Mouse (Mus musculus): ENCODE measurements around the gene Egfem1.

Egfem1 gene

GRCm38 (mm10) chr3:29135176-29136064 lies 53.6 kb downstream of the Egfem1 start:
- DNase-seq = no peak

DNA sequence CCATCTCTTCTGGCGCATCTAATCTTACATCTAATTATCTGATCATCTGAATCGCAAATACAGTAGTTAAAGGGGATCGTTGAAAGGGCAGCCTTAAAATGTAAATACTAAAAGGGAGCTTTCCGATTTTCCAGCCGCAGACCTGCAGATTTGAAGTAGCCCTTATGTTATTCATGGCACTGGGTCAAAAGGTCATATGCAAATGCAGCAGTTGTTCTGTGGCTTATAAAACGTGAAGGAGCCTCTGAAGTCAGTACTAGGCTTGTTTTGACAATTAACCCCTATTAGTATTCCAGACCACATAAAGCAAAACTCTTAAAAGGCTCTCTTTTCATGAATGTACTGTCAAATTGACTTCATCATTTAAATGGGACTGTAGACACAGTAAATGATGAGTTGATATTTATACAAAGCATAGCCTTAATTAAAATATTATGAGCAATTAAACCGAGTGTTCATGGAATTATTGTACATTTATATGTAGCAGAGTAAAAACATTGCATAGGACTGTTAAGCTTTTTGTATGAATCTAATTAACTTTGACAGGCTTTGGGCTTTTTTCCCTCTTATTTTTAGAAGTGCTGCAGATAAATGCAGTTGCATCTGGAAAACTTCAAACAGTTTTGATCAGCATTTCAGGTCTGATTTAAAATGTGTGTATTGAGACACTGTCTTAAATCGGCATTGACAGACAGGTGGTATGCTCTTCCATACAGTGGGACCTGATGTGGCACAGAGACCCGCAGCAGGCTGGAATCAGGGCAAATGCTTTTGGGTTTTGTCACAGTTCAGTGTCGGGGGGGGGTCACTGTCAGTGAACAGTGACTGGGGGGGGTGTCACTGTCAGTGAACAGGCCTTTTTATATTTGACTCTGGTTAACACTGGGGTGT lies 54.5 kb downstream of the Egfem1 start:
- DNase-seq = no peak

- no peak for DNase-seq
Observed at GRCm38 (mm10) chr3:29168401-29168800, 86.6 kb downstream of the Egfem1 start.

- DNase-seq = no peak
Observed at GRCm38 (mm10) chr3:29169003-29169402, 87.2 kb downstream of the Egfem1 start.

- no peak for DNase-seq
Observed at GRCm38 (mm10) chr3:29176991-29177390, 95.2 kb downstream of the Egfem1 start.

- DNase-seq = no peak
Observed at GRCm38 (mm10) chr3:29182988-29183387, 101.2 kb downstream of the Egfem1 start.

DNA sequence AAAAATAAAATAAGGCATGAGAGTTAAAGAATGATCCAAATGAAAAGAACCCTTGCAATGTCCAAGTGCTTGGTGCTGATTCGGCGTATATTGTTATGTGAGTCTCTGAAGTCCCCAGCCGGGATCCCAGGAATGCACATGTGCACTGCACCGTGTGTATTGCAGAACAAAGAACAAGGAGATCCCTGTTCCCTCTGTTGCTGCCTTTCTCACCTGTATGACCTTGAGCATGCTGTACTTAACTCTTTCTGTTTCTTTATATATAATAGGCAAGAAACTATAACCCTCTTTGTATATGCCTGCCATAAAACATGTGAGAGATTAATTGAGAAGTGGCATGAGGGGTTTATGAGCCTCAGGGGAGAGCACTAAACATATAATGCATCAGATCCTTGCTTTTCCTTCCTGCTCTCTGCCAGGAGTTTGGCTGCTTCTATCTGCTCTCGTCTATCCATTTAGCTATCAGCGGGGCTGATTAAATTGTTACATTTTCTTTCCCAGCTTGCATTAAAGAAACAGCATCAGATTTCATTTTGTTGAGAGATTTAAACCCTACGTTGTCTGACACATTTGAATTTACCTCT lies 101.9 kb downstream of the Egfem1 start:
- no peak for DNase-seq

DNA sequence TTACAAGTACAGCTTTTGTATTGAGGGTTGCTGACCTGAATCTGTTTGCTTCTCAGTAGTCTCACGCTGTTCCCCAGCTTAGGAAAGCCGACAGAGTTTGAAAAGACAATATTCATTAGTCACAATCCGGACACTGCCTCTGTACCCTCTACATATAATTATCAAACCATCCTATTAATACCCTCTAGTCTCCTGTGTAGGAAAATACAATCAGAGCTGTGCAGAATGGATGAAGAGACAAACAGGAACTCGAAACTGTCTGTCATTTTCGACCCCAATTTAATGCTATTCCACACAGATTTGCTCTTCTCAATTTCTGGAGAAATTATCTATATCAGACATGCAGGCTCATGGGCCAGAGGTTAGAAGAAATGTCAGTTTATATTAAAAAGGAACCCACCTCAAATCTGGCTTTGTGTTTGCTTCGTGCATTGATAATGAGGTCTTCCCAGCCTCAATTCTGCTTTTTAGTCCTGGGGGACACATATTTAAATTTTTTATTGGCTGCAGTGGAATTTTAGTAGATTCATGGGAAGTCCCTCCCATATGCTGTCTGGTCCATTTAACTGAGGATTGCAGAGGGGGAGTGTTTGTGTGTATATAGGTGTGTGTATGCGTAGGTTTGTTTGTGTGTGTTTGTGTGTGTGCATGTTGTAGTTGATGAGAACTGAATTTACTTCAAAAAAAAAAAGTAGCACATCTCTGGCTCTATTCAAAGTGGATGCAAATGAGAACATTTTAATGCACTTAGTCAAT lies 102.8 kb downstream of the Egfem1 start:
- DNase-seq = no peak

DNA sequence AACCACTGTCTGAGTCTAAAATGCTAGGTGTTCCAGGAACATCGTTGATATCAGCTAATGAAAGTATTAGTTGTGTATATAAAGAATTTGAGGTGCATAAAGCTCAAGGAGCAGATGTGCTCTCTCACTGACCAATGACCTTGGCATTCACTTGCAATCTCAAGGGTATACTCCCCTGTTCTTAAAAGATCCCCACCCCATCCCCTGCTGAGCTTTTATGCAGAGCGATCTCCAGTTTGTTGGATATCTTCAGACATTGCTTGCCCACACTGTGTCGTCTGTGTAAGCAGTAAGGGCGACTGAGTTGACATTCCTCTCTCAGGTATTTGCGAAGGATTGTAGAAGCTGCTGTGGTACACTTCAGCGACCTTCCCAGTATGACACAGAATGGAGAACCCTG lies 108.4 kb downstream of the Egfem1 start:
- DNase-seq = no peak

DNA sequence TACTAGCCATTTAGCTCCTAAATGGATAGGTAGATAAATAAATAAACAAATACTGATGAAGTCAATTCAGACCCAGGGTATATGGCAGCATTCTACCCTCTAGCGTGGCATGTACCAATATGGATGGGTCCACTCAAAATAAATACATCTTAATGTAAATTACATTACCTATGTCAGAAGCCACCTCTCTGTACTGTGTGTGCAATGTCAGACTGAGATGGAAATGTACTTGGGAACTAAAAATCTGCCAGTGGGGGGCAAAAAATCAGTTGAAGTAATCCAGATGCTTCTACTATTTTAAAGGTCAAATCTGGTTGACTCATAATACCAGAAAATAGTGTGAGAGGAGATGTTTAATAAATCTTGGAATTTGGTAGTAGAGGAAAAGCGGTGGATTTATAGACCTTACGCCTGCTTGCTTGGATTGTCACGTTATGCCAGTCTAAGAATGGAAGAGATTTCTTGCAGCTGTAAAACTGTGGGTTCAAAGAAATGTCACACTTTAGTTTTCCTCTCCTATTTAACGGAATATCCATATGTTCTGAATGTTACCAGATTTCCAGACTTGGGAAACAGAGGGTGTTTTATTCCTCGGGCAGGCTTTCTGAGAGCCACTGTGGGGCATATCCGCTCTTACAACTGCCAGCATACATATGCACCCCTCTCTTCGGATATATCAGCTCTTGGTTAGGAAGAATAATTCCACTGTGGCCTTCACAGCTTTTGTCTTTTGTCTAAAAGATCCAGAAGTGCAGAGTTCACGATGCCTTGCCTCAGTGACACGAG lies 116.1 kb downstream of the Egfem1 start:
- no peak for DNase-seq

DNA sequence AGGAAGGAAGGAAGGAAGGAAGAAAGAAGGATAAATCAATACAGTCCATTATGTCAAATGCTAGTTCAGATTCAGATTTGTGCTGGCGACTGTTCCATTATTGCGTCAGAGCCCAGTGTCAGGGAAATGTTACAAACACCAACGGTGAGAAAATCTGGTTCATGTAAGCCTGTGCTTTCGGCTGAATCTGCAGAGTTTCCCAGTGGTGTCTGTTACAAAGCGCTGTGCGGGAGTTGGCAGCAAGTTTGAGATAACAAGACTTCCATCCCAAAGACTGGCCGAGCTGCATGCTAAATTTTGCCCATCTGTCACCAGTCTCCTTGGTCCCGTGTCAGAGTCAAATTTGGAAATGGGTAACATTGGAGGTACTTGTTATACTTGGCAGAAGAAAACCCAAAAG lies 118.8 kb downstream of the Egfem1 start:
- DNase-seq = no peak

GRCm38 (mm10) chr3:29202536-29202935 lies 120.7 kb downstream of the Egfem1 start:
- no peak for DNase-seq

- no peak for DNase-seq
Observed at GRCm38 (mm10) chr3:29222414-29222813, 140.6 kb downstream of the Egfem1 start.

DNA sequence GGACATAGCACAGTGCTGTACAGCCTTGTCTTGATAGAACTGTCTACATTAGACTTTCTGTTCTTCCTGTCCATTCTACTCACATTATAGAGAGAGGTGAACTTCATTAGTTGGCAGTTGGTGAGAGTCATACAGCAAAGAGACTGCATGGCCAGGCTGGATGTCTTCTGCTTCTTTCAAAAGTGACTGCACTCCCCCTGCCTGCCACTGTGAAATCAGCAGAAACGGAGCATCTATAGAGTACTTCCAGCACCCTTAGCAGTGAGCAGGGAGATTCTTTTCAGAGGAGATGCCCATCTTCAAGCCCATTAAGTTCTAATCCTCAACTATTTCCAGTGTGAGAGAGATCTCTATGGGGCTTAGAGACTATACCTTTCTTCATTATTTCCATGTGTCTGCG lies 147.9 kb downstream of the Egfem1 start:
- DNase-seq = no peak

DNA sequence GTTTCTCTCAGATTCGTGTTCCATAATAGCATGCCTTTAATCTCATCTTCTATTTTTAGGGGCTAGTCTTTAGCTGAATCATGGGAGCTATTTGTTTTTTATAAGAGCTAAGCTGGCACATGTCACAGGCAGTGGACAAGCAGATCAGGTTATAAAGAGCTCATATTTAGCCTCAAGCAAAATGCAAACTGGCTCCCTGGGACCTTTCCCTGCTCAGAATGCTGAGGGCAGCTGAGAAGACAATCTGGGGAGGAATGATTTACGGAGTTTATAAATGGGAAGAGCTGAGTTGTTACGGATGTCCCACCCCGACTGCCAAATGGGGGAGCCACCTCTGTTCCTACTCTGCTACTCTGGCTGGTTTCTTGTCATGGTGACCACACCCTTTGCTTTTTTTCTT lies 153.7 kb downstream of the Egfem1 start:
- no peak for DNase-seq

DNA sequence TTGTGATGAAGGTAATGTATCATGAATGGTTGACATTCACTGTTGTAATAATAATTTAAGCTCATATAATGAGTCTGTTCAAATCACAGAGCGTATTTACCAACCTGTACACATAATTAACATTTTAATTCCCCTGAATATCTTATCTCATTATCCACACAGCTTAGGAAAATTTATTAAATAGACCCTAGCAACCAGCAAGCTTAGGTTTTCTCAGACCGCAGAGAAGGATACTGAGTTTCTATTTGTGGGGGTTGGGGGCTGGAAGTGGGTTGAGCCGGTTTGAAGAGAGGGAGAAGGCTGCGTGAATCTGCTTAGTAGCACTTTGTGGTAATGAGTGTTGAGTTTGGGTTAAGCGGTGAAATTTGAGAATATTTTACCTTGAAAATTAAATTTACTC lies 154.7 kb downstream of the Egfem1 start:
- DNase-seq = no peak

DNA sequence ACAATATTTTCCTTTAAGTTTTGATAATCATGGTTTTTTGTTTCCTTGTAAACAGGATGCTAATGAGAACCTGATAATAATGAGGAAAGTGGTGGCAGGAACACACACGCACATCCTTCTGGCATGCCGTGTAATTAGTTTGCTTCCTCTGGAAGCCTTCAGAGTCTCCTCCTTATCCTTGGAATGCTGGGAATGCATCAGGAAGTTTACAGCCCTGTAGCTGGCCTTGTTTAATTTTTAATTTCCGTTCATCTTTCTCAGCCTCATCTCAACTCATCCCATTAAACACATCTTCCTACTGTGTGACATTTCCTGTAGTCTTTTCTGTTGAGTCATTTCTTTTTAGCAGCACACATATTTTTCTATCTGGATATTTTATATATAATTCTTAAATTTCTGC lies 161.8 kb downstream of the Egfem1 start:
- DNase-seq = no peak

GRCm38 (mm10) chr3:29291633-29292032 lies 209.8 kb downstream of the Egfem1 start:
- DNase-seq = no peak

DNA sequence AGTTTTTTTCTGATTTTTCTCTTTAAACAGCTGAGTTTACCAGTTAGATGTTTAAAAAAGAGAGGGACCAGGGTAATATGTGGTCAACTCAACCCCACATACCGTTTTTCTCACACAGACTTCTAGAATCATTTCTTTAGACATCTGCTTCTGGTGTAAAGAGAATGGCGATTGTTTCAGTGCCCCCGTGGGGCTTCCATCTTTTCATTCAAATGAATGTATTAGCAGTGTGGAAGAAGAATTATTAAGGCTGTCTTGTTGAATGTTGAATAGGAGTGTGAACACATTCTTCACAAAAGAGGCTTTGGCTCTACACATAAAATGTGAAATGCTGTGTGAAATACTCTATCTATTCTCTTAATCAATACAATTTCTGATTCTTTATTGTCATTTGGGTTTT lies 210.4 kb downstream of the Egfem1 start:
- DNase-seq = no peak

DNA sequence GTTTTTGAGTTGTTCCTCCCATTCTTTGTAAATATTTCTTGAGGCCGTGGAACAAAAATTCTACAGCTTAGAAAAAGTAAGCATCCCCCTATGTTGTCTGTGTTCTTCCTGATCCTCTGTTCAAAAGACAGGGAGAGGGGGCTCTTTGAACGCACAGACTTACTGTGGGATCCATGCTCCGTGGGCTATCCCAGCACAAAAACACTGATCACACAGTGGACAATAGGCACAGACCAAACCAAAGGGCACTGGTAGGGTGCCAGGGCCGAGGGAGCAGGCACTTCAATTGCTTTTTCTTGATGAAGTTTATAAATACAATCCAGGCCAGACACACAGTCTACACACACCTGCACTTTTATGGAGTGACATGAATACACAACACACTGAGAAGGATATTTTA lies 211.4 kb downstream of the Egfem1 start:
- no peak for DNase-seq

DNA sequence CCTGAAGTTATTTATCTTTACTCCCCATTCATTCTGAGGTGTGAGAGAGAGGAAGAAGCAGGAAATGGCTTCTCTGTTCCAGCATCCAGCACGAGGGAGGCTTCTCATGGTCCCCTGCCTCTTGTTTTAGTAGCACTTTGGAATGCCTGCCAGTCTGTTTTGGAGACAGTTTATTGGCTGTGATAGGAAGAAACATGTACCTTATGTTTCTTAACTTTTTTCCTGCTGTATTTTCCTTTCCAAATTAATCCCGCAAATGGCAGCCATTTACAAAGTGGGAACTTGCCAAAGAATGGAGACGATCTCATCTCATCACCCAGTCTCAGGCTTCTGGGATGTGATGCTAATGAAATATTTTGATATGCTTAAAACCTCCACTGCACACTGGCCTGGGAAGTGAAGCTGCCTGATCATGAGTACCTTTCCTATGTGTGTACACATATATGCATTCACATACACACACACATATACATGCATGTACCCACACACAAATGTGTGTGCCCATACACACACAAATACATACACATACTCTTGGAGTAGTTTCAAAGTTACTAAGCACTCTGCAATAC lies 260.5 kb downstream of the Egfem1 start:
- DNase-seq = no peak

- DNase-seq = no peak
Observed at GRCm38 (mm10) chr3:29345805-29346204, 264.0 kb downstream of the Egfem1 start.

Data from cerebellum, postnatal 36 days (tissue).